Mouse (Mus musculus): ENCODE measurements around the gene Smagp. TPM values are rescaled to one million over a fixed set of nuclear protein-coding genes. Genes with fewer than 3 reads are reported as not detected.

Smagp gene
- total RNA-seq, 2 experiments from 2014 or later: 1.0 to 4.8 TPM

DNA sequence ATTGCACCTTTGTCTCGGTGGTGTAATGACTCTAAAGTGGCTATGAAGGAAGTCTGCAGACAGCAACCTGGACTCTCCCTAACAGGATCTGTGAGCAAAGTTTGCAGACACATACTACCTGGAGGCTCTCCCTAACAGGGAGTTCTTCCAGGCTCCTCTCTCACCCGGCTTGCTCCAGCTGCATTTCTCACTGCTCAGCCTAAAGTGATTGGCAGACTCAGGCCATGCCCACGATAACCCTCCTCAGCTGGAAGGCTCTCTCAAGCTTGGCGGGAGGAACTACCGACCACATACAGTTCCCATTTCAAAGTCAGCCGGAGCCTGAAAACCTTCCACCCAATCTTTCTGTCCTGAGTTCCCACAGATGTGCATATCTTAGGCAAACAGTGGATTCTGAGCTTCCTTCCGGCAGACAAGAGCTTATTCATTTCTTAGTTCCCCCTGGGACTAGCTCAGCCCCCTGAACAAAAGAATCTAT is 29.5 kb upstream of the Smagp start:
- no peak for ATAC-seq (replicated peaks; ENCODE audit: low FRiP score, poor library complexity, severe bottlenecking)

DNA sequence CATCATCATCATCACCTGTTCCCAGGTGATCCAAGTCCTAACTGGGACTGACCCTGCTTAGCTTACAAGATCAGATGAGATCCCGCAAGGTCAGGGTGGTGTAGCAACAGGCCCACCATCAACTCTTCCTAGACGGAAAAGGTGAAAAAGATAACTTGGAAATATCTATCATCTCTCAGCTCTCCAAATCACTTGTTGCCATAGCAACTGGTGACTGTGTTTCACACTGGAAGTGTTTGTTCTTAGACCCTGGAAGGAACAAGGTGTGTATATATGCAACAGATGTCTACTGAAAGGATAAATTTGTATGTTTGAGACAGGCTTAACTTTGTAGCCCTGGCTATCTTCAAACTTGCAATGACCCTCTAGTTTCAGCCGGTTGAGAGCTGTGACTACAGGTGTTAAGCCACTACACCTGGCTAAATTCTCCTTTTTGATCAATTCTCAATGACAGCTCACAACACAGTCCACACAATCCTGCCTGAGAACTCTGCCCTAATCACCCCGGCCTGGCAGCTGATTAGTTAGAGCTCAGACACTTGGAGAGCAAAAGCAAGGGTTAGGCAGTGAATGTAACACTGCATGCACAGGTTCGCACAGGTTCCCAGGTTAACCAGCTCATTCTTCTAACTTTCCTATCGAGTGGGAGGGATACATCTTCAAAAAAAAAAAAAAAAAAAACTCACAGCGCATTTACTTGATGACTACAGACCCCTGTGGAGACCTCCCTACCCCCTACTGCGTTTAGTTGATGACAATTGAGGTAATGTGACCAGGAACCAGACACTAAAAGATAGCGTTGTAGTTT is 28.9 kb upstream of the Smagp start:
- no peak for ATAC-seq (replicated peaks; ENCODE audit: low FRiP score, poor library complexity, severe bottlenecking)

DNA sequence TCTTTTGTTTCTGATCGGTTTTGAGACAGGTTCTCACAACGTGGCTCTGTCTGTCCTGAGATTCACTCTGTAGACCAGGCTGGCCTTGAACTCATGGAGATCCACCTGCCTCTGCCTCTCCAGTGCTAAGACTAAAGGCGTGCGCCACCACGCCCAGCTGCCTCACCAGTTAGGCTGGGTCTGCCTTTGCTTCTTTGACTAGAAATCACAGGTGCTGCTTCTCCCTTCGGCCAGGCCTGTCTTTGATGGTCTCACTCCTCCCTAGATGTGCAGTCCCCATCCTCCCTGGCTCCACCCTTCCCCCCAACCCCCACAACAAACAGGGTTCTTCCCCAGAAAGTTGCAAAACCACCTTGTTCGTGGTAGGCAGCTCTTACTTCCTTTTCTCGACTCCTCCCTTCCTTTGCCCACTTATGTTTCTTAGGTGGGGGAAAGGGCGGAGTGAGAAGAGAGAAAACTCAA is 28.1 kb upstream of the Smagp start:
- no peak for ATAC-seq (replicated peaks; ENCODE audit: low FRiP score, poor library complexity, severe bottlenecking)

DNA sequence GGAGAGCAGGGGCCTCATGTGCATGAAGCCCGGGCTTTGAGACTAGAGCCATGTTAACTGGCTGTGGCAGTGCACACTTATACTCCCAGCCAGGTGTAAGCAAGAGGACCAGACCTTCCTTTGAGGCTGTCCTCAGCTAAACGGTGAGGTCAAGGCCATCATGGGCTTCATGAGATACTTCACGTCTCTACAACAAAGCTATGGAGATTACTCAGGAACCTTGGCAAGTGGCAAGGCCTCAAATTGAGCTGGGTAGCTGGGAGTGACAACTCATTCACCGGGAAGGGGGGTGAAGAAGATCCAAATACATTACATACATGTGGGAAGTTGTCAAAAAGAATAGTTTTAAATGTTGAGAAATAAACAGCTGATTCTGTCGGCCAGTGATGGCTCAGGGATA is 24.1 kb upstream of the Smagp start:
- no peak for ATAC-seq (replicated peaks; ENCODE audit: low FRiP score, poor library complexity, severe bottlenecking)

DNA sequence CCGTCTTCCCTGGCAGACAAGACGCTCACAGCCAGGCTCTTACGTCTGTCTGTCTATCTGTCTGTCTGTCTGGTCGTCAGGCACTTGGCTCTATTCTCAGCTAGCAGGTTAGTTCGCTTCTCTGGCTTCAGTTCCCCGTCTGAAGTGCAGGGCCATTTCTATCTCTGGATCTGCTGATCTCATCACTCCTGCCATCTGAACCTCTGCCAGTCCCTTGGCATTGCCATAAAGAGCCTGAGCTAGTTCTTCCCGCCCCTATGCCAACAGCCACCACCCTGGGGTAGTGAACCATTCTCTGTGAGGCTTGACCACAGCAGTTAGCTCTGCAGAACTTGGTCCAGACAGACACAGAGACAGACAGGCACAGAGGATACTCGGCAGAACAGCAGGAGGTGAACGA is 23.6 kb upstream of the Smagp start:
- no peak for ATAC-seq (replicated peaks; ENCODE audit: low FRiP score, poor library complexity, severe bottlenecking)

DNA sequence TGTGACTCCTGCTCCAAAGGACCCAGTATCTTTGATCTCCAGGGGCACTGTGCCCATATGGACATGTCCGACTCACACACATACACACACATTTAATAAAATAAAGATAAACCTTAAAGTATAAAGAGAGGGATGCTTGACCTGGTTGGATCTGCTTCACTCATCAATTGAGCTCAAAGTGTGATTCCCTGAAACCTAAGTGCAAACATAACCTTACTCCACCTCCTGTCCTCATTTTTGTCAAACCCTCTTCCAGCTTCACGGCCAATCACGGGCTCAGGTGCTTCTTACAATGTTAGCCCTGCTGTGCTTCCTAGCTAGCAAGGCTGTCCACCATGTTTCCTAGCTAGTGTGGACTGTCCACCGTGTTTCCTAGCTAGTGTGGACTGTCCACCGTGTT is 18.5 kb upstream of the Smagp start:
- no peak for ATAC-seq (replicated peaks; ENCODE audit: low FRiP score, poor library complexity, severe bottlenecking)

DNA sequence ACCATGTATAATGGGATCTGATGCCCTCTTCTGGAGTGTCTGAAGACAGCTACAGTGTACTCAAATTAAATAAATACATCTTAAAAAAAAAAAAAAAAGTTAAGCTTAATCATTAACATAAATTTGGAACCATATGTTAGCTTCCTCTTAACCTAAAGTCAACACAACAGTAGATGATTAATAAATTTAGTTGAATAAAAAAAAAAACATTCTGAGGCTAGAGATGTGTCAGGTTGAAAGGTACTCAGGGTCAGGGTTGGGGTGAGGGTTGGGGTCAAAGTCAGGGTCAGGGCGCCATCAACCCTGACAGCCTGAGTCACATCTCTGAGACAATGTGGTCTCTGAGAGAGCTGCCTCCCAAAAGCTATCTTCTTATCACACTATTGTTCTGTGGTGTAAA is 17.5 kb upstream of the Smagp start:
- no peak for ATAC-seq (replicated peaks; ENCODE audit: low FRiP score, poor library complexity, severe bottlenecking)

DNA sequence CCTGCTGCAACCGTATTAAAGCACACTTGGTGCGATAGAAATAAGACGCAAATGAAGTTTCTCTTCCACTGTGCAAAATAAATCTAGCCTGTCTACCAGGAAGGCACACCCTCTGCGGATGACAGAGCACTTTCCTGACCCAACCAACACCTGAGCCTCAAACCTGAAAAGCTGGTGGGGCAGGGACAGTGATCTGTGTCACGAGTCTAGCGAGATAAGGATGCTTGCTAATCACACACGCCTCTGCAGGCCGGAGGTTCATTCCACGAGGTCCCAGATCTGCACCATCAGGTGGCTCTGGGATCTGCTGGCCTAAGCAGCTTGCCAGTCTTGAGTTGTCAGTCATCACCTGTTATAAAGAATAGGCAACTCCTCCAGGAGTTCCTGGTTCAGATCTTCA is 14.9 kb upstream of the Smagp start:
- ATAC-seq (replicated peaks; ENCODE audit: low FRiP score, poor library complexity, severe bottlenecking): no peak

DNA sequence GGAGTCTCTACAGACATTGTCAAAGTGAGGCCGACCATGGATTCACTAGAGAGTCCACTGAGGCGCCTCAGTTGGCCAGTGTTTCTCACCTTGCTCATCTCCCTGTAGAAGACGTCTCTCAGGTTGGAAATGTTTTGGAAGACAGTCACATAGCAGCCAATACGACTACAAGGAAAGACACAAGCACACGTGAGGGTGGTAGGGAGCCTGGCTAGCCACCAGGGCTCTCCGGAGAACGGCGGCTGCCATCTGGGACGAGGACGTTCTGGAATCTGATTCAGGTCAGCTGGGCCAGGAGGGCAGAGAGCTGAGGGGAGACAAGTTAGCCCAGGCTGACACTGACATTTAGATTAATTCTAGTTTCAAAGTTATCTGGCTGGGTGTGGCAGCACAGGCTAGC is 13.4 kb upstream of the Smagp start:
- no peak for ATAC-seq (replicated peaks; ENCODE audit: low FRiP score, poor library complexity, severe bottlenecking)

DNA sequence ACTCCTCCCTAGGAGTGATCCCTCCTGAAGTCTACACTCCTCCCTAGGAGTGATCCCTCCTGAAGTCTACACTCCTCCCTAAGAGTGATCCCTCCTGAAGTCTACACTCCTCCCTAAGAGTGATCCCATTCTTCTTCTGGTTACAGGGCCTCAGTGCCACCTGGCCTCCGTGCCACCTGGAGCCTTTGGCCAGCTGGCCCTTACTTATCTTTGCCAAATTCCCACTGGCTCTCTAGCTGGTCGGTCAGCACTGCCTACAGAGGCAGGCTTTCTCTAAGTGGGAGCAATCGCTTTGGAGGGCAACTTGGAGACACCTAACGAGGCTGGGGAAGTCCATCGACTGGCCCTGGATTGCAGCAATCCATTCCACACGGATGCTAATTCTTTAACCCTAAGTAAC is 9.4 kb upstream of the Smagp start:
- no peak for ATAC-seq (replicated peaks; ENCODE audit: low FRiP score, poor library complexity, severe bottlenecking)

DNA sequence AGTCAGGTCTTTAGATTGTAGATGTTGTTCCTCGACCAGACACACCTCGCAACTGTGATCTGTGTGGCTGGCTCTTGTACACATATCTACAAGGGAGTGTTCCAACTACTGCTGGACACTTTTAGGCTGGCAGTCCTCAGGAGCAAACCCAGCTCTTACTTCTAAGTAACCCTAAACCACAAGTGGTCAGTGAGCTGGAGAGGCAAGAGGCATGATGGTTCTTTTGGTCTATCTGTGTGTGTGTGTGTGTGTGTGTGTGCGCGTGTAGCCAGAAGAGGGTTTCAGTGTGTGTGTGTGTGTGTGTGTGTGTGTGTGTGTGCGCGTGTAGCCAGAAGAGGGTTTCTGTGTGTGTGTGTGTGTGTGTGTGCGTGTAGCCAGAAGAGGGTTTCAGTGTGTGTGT is 5.7 kb upstream of the Smagp start:
- no peak for ATAC-seq (replicated peaks; ENCODE audit: low FRiP score, poor library complexity, severe bottlenecking)

DNA sequence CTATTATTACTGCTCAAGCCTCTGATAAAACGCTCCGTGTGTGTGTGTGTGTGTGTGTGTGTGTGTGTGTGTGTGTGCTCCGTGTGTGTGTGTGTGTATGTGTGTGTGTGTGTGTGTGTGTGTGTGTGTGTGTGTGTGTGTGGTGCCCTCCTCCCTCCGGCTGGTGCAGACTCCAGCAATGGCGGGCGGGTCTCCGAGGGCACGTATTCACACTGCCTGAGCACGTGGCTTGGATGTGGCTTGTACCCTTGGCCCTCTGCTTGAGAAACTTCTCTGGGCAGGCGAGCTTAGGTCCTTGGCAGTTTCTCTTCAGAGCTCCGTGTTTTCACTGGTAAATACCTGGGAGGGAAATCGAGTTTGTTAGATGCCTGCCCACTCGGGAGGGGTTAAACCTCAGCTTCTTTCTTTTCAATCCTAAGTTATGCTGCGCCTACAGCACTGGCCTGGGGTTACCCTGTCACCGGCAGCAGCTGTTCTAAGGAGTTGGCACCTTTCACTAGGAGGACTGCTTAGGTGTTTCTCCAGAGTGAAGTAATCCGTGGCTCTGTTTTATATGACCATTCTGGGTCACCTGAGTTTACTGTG is 4.6 kb upstream of the Smagp start:
- no peak for ATAC-seq (replicated peaks; ENCODE audit: low FRiP score, poor library complexity, severe bottlenecking)

DNA sequence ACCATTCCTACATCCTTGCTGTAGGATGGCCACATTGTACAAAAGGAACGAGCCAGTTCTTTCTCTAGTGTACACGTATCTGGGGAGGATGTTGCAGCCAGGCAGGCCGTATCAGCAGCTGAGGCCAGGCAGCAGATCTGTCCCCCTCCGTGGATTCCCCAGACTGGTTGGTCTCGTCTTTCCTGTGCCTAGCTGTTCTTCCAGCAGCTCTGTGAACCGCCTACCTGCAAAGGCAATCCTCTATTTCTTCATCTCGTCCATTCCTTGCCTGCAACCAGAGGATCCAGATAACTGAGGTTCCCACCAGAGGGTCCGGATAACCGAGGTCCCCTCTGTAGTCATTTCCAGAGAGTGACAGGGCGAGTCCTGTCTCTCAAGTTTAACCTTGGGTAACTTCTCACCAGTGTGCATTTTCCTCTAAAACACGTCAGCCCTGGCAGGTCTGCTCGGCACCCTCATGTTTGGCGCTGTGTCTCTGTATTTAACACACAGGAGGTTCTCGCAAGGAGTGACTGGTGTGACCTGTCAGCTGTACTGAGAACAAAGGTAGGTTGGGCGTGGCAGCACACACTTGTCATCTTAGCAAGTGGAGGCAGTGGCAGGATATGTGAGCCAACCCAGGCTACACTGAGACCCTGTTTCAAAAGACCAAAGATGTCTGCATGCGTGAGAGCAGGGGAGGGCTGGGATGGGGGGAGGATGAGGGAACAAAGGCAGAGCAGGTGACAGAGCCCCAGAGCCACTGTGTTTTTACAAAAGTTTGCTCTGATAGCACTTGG is 3.4 kb upstream of the Smagp start:
- no peak for ATAC-seq (replicated peaks; ENCODE audit: low FRiP score, poor library complexity, severe bottlenecking)

DNA sequence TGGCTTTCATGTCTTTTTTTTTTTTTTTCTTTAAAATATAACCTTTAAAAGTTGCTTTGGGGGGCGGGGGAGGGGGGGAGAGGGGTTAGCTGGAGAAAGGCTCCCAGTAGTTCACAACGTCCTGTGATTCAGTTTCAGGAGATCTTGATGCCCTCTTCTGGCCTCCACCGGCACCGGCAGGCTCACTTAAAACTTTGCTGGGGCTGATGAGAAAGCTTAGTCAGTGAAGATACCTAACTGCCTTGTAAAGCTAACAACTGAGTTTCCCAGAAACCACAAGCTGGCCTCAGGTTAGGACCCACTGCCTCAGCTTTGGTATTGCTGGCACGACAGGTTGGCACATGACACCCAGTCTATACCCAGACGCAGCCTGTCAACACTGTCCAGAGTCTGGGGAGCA is 921 bp upstream of the Smagp start:
- ATAC-seq (replicated peaks; ENCODE audit: low FRiP score, poor library complexity, severe bottlenecking): no peak

DNA sequence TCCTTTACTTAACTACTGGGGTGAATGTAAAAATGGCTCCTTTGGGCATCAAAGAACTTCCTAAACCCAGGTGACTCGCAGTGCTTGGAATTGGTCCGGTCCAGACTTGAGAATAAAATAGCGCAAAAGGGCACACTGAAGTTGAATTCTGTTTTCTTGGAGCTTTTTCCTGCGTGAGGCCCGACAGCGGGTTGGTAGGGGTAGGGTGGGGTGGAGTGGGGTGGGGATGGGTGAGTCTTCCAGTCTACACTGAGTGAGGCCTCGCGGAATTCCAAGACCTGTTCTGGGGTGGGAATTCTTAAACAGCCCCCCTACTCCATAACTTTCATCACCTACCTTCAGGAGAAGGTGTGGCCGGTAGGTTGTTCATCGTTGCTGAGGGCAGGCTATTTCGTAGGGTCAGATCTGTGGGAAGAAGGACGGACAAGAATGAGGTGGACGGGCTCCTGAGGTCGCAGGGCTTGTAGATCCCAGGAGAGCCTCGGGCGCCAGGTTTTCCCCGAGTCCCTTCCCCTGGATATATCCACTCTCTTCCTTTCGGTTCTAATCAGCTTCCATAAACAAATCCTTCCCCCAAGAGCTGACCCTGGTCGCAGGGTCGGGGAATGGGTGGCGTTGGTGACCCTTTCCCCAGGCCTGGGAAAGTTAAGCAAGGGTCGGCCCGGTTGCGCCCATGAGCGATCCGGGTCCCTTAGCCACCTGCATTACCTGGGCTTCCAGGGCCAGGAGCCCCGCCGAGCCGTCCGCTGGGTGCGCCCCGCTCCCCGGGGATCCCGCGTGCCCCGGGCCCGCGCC is 692 bp downstream of the Smagp start:
- ATAC-seq (replicated peaks; ENCODE audit: low FRiP score, poor library complexity, severe bottlenecking): no peak

DNA sequence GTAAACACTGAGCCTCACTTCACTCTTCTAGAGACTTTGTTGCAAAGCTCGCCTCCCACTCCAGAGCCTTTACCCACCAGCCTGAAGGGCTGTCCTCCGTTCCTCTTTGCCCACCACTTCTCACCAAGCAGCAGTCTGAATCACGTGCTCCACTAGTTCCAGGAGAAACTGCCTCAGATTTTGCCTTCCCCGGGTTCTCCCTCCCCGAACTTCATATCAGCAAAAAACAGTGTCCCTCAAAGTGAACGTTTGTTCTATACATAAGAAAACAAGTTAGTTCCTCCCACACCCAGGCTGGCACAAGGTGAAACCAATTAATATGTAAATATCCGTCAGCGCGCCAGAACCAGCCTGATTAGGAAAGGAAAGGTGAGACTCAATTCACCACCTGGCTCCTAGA is 1.5 kb downstream of the Smagp start:
- no peak for ATAC-seq (replicated peaks; ENCODE audit: low FRiP score, poor library complexity, severe bottlenecking)

DNA sequence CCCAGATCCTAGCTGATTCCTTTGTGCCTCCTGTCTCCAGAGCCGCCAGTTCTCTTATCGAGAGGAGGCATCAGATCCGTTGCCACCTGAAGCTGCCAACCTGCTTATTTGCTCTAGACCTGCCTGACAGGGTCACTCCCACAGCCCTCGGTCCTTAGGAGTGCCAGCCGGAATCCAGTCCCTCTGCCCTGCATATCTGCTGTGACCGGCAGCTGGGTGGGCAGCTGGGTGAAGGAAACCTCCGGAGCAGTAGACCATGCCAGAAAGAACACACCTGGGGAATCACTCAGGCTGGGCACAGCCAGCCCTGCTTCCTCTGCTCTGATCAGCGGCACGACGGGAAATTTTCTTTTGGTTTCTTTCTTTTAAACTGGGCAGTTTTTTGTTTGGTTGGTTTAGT is 3.4 kb downstream of the Smagp start:
- no peak for ATAC-seq (replicated peaks; ENCODE audit: low FRiP score, poor library complexity, severe bottlenecking)

DNA sequence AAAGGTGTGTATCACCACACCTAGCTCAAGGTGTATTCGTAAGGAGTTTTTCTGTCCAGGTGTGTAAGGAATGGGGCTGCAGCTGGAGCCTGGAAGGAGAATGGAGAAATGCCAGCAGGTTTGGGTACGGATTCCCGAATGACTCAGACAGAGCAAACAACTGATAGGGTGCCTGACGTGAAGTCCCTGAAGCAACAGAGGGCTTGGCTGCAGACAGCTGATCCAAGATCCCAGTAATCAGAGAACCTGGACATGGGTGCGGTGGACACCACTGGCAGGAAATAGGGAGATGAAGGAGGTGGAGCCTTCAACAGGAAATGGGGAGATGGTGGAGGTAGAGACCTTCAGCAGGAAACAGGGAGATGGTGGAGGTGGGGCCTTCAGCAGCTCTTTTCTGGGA is 4.4 kb downstream of the Smagp start:
- ATAC-seq (replicated peaks; ENCODE audit: low FRiP score, poor library complexity, severe bottlenecking): no peak

DNA sequence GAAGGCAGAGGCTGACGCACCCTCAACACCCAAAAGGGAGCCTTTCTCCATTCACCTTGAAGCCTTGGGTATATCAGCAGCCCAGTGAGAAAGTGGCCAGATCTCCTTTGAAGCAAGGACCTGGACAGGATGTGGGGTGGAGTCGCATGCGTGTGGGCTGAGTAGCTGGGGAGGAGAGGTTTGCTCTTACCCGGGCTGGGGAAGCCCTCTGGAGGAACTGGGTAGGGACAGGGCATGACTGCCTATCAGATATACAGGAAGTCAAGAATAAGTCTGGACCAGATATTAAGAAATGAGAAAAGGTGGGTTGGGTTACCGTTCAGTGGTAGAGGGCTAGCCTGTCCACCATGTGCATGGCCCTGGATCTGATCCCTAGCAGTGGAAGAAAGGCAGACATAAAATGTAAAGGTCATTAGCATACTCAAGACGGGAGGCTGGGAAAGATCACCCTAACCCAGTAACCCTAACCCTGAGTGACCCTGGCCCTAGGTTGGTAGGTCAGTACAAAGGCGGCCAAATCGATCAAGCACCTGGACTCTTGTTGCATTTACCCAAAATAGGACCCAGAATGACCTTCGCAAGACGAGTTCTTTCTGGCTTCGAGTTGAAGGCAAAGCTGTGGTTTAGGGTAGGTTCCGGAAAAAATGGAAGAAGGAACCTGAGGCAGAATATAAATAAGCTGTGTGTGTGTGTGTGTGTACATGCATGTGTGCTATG is 5.1 kb downstream of the Smagp start:
- ATAC-seq (replicated peaks; ENCODE audit: low FRiP score, poor library complexity, severe bottlenecking): no peak

Measured in erythroblast, adult 5-6 weeks (primary cell).